Mouse (Mus musculus) left cerebral cortex, adult 9 months (tissue): ENCODE results near the gene C2cd3.

Experiments
- DNase-seq, 2 experiments: peaks; one replicate each; pipeline ENCODE4 v3.0.0; 2022; ENCODE audit warnings: low spot score in 2 of 2

Gene C2cd3

GRCm38 (mm10) chr7:100497402-100497801 lies 125.4 kb downstream of the C2cd3 start:
- no peak for DNase-seq

- DNase-seq = no peak
Measured at GRCm38 (mm10) chr7:100497982-100498381, 125.9 kb downstream of the C2cd3 start.

- no peak for DNase-seq
Measured at GRCm38 (mm10) chr7:100499465-100499864, 127.4 kb downstream of the C2cd3 start.

GRCm38 (mm10) chr7:100500276-100500977 lies 128.4 kb downstream of the C2cd3 start:
- no peak for DNase-seq

- DNase-seq = no peak
Measured at GRCm38 (mm10) chr7:100501027-100501843, 129.2 kb downstream of the C2cd3 start.

- no peak for DNase-seq
Measured at GRCm38 (mm10) chr7:100501844-100502373, 129.9 kb downstream of the C2cd3 start.

GRCm38 (mm10) chr7:100502374-100502922 lies 130.4 kb downstream of the C2cd3 start:
- no peak for DNase-seq

GRCm38 (mm10) chr7:100503076-100503475 lies 131.0 kb downstream of the C2cd3 start:
- no peak for DNase-seq

GRCm38 (mm10) chr7:100504740-100505487 lies 132.9 kb downstream of the C2cd3 start:
- DNase-seq = no peak

GRCm38 (mm10) chr7:100506494-100506893 lies 134.5 kb downstream of the C2cd3 start:
- DNase-seq = no peak

- DNase-seq = no peak
Measured at GRCm38 (mm10) chr7:100508670-100509069, 136.6 kb downstream of the C2cd3 start.

GRCm38 (mm10) chr7:100511602-100512001 lies 139.6 kb downstream of the C2cd3 start:
- DNase-seq = no peak

- DNase-seq = no peak
Measured at GRCm38 (mm10) chr7:100514573-100514972, 142.5 kb downstream of the C2cd3 start, which contains the start of gene Dnajb13. Dnajb13 (minus strand) TSS chr7:100514960.
